Mouse (Mus musculus) thymus, adult 2 months (tissue): Measurements from ENCODE around the gene Scrn1.

ENCODE experiments used
- CTCF ChIP-seq: fragments of 200-500 bp; IDR thresholded peaks from 2 replicates; pipeline ENCODE4 v1.5.1; 2012; ENCODE audit warnings: mild to moderate bottlenecking, control low read depth, low read length, moderate library complexity, borderline replicate concordance; ENCODE audit not compliant: control insufficient read depth, poor library complexity, insufficient read depth; ENCODE audit errors: extremely low read depth
- POLR2A ChIP-seq: fragments of 200-500 bp; IDR thresholded peaks from 2 replicates; pipeline ENCODE4 v1.6.1; 2012; ENCODE audit warnings: mild to moderate bottlenecking, low read length, control low read depth, moderate library complexity; ENCODE audit not compliant: control insufficient read depth, poor library complexity, insufficient read depth; ENCODE audit errors: extremely low read depth

DNA sequence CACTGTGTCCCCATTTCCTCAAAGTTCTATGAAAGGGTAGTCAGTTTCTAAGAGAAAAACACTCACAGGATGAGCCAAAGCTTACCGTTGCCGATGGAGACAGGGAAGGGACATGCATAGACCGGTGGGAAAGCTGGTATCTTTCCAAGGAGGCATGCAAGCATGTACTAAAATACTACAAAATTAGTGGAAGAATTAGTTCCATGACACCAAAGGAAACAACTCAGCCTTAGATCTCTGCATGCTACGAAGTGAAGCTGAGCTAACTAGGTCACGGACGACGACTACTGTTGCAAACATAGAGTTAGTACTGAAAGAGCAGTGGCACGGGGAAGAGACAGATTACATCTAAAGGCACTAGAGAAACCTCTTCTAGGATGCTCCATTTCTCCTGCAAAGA is 20.6 kb upstream of the Scrn1 start:
- TF ChIP-seq CTCF (no peak), POLR2A (no peak)
